Mouse (Mus musculus): Measurements from ENCODE around the gene Pdgfa. TPM values are rescaled to one million over a fixed set of nuclear protein-coding genes. Genes with fewer than 3 reads are reported as not detected.

Pdgfa gene
- total and polyA plus RNA-seq, 3 experiments: 23.8 to 42.9 (median 37.5) TPM

- peak; percentile 95 for DNase-seq
Measured at GRCm38 (mm10) chr5:138994786-138995720, 2.1 kb downstream of the Pdgfa start.

GRCm38 (mm10) chr5:138994108-138994785, 2.9 kb downstream of the Pdgfa start:
- DNase-seq: peak; percentile 73

- peak; percentile 56 for DNase-seq
Measured at GRCm38 (mm10) chr5:138993371-138994107, 3.6 kb downstream of the Pdgfa start.

DNA sequence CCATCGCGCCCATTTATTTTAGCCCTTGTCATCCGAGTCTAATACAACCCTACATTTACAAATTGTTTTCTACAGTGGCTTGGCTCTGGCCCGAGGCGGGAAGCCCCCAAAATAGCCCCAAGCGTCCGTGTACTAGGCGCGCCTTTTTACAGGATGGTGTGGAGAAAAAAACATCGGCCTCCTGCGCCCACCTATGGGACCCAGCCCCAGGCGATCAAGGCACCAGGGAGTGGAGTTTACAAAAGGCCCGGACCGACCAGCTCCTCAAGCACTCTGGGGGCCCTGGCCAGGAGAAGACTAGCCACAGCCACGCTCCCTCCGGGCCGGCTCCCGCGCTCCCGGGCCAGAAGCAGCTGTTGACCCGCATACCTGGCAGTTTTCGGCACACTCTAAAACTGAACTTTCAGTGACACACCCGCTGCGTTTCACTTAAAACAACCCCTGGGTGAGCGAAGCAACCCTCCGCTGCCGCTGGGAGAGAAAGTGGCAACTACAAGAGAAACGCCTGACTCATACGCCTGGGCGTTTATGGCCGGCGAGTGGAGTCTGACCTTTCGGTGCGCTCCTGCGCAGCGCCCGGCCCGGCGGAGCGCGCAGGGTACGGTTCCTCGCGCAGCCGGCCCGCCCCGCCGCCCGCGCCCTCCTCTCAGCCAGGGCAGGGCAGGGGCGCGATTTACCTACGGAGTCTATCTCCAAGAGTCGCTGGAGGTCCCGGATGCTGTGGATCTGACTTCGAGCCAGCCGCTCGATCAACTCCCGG, 4.4 kb downstream of the Pdgfa start:
- peak; percentile 82 for DNase-seq

GRCm38 (mm10) chr5:138991734-138992133, 5.4 kb downstream of the Pdgfa start:
- no peak for DNase-seq

DNA sequence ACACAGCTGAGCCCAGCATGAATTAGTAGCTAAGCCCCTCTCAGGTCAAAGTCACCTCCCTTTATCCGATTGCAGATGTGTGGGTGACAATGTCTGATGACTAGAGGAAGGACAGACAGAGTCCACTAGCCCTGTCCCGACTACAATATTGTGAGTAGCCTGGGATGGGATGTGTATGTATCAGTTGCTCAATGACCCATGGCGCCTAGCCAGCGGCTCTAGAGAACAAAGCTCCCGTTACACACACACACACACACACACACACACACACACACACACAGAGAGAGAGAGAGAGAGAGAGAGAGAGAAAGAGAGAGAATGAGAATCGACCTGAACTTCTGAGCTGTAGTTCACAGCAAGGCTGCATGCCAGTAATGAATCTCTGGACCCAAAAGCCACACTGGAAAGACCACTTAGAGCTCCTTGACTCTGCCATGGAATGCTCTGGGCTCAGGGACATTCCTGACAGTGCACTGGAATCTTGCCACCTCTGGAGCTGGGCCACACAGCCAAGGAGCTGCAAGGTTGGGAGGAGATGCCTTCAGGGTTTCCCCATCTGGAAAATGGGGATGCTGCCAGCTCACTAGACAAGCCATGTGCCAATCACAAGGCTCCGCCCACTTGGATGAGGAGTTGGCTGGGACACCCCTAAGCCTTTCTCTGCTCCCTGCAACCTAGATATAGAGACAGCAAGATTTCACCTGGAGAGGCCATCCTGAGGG, 6.3 kb downstream of the Pdgfa start:
- peak; percentile 81 for DNase-seq

DNA sequence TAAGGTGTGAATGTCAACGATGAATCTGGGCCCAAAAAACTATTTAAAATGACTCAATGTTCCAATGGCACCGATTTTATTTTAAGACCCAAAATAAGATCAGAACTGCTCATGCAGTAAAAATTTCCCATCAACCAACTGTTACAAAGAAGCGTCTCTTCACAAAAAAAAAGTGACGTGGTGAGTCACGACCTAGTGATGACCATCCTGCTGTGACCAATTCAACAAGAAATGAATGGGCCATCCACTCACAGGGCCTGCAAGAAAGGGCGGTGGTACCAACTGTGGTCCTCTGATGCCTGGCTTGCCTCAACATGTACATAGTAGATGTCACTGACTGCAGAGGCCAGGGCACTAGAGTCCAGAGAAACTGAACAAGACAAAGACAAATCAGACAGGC, 7.6 kb downstream of the Pdgfa start:
- DNase-seq: peak; percentile 45

GRCm38 (mm10) chr5:138988764-138989163, 8.4 kb downstream of the Pdgfa start:
- DNase-seq: peak; percentile 86

- DNase-seq: no peak
Measured at GRCm38 (mm10) chr5:138987994-138988393, 9.2 kb downstream of the Pdgfa start.

GRCm38 (mm10) chr5:138981921-138982320, 15.2 kb downstream of the Pdgfa start:
- DNase-seq: no peak

DNA sequence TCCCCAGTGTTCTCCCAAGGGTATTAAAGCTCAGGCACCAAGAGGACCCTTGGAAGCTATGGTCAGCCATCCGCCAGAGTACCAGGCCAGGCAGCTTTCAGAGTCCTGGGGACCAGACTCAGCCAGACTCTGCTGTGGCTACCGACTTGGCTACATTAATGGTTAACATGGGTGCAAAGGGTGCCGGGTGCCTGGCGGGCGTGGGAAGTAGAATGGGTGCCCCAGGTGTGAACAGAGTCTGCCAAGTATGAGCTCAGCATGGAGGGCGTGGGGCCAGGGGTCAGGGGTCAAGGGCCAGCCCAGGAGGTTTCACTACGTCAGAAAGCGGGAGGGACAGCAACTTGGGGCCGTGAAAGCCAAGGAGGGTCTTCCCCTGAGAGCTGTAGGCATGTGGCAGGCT, 16.6 kb downstream of the Pdgfa start:
- peak; percentile 43 for DNase-seq

- no peak for DNase-seq
Measured at GRCm38 (mm10) chr5:138979840-138980239, 17.3 kb downstream of the Pdgfa start.

- DNase-seq: no peak
Measured at GRCm38 (mm10) chr5:138977759-138978158, 19.4 kb downstream of the Pdgfa start.

GRCm38 (mm10) chr5:138974911-138975485, 22.2 kb downstream of the Pdgfa start:
- DNase-seq: no peak

- DNase-seq: no peak
Measured at GRCm38 (mm10) chr5:138973480-138973879, 23.7 kb downstream of the Pdgfa start.

GRCm38 (mm10) chr5:138971405-138971804, 25.8 kb downstream of the Pdgfa start:
- DNase-seq: no peak

DNA sequence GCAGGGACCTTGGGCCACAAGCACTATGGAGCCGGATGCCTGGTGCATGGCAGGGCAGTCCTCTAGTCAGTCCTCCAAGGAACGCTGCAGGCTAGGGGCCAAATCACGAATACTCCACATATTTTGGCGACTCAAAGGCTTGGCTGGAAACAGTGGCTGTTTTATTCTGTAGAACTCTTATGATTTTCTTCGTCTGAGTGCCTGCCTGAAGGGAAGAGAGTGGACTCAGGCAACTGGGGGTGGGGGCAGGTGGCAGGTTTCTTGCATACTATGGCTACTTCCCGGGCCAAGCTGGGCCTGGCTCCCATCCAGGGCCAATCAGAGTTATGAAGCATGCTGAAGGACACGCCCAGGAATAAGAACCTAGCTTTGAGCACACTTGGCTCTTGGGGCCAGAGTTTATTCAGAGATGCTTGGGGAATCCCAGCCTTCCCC, 27.1 kb downstream of the Pdgfa start:
- DNase-seq: peak; percentile 54

DNA sequence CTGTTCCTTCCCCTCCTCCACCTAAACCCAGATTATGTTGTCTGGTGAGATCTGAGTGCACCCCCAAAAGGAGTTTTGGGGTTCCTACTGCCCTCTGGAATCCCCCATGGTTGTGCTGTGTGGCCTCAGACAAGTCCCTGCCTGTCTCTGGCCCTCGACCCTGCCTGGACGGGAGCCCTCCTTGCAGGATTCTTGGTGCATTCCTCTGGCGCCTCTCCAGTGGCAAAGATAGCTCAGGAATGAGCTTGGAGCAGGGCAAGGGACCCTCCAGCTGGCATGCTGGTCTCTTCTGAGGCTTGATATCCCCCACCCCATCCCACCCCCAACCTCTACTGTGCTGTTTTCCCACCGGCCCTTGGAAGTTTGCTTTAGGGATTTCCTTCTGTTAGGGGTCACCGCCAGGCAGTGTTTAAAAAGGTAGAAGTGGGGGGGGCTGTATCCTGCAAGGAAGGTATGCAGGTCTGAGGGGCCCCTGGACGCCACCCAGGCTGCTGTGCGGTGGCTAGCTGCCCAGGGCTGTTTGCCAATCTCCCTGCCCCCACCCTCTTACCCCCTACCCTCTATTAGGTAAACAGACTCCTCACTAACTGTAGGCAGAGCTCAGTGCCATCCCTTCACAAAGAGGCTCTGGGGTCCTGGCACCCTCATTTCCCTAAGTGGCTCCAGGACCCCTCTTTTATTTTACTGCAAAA, 31.0 kb downstream of the Pdgfa start:
- no peak for DNase-seq

DNA sequence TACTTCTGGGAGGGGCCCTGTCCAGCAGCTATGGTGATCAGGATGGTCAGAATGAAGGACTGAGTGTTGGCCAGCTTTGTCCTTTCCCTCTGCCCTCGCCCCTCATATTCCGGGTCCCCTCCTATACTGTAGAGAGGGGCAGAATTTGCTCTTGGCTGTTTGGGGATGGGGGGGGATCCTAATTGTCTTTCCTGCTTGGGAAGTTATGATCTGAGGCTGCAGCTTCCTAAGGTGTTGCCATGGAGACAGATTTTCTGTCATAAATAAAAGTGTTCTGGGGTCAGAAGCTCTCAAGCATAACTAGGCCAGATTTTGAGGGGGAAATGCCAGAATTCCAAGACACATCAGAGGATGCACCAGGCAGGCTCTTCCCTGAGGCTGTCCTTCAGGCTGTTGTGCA, 31.6 kb downstream of the Pdgfa start:
- no peak for DNase-seq

- no peak for DNase-seq
Measured at GRCm38 (mm10) chr5:138956427-138956833, 40.7 kb downstream of the Pdgfa start.

All from adrenal gland, adult 2 months (tissue).